Mouse (Mus musculus): Measurements from ENCODE around the gene H2-Ke6. TPM values are rescaled to one million over a fixed set of nuclear protein-coding genes. Genes with fewer than 3 reads are reported as not detected.
A peak's percentile ranks its signal among the peaks of the same experiment; 100 is the strongest.

H2-Ke6 gene
- total and polyA plus RNA-seq, 2 experiments from 2014 or later = 54.6 to 58.0 TPM

DNA sequence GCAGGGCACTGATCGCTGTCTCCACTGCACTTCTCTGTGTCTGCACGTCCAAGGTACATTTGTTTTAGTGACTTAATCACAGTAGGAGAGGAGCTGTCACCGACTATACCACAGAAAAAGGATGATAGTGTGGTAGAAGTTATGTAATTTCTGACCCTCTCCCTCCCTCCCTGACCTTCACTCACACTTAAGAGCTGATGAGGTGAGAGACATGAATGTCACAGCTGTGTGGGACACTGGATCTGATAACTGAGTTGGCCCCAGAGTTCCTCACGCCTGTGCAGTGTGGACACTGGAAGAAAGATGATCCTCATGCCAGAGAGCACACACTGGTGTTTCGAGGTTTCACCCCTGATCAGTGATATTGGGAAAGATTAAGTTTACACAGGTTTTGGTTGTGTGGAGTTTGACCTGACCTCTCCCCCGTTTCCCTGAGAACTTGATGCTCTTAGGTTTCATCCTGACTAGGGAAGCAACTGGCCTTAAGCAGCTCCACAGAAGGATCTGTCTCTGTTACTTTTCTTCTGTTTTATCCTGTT is 48.3 kb downstream of the H2-Ke6 start:
- Histone ChIP-seq H3K9me3 (ENCODE audit: low read length) (no peaks in the 10 kb centered on the region), H3K4me3 (ENCODE audit: low read depth, low read length) (no peak overlapping the region), H3K27ac (ENCODE audit: low read depth, low read length) (no peak overlapping the region), H3K4me1 (ENCODE audit: insufficient read depth) (0 out of 2 replicates have a peak, but pooled peaks cover 4% of the 10 kb centered on the region), H3K4me2 (ENCODE audit: low read depth) (no peak overlapping the region), H3K27me3 (ENCODE audit: insufficient read depth, low read length) (peaks cover 9% of the 10 kb centered on the region), H3K36me3 (ENCODE audit: insufficient read depth) (no peaks in the 10 kb centered on the region), H3K9ac (no peak overlapping the region)
- ATAC-seq (no peak), DNase-seq (no peak)
- no peak for TF ChIP-seq CTCF (IDR thresholded peaks at IDR 0.05; ENCODE audit: low read depth)
- WGBS = 80% methylated on average over 6 of the region's 6 CpGs

DNA sequence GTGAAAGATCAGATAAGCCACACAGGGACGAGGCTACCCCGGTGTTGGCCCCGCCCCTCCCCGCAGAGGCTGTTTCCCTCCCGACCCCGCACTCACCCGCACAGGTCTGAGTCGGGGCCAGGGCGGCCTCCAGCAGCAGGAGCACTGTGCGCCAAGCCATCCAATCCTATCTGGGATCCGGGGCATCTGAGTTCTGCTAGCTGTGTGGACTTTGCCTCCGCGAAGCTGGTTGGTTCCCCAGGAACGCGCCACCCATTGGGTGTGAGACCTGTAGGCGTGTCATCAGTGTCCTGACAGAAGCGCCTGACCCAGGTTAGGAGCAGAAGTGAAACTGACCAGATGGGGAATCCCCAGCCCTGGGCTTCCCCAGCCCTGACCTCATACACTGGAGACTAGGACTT is 49.2 kb downstream of the H2-Ke6 start:
- WGBS = 1% methylated on average over 17 of the region's 17 CpGs
- 0 out of 2 replicates have a peak overlapping the region, but pooled peaks have one; percentile 34 for H3K9ac ChIP-seq
- H3K4me1 ChIP-seq (ENCODE audit: insufficient read depth) = 0 out of 2 replicates have a peak, but pooled peaks cover 4% of the 10 kb centered on the region
- peak overlapping the region; percentile 57 for H3K4me2 ChIP-seq (ENCODE audit: low read depth)
- H3K36me3 ChIP-seq (ENCODE audit: insufficient read depth) = no peaks in the 10 kb centered on the region
- ATAC-seq (no peak), DNase-seq (no peak)
- TF ChIP-seq CTCF (IDR thresholded peaks at IDR 0.05; ENCODE audit: low read depth) = no peak
- H3K27me3 ChIP-seq (ENCODE audit: insufficient read depth, low read length) = peaks cover 9% of the 10 kb centered on the region
- H3K27ac ChIP-seq (ENCODE audit: low read depth, low read length) = no peak overlapping the region
- peak overlapping the region; percentile 37 for H3K4me3 ChIP-seq (ENCODE audit: low read depth, low read length)
- no peaks in the 10 kb centered on the region for H3K9me3 ChIP-seq (ENCODE audit: low read length)

DNA sequence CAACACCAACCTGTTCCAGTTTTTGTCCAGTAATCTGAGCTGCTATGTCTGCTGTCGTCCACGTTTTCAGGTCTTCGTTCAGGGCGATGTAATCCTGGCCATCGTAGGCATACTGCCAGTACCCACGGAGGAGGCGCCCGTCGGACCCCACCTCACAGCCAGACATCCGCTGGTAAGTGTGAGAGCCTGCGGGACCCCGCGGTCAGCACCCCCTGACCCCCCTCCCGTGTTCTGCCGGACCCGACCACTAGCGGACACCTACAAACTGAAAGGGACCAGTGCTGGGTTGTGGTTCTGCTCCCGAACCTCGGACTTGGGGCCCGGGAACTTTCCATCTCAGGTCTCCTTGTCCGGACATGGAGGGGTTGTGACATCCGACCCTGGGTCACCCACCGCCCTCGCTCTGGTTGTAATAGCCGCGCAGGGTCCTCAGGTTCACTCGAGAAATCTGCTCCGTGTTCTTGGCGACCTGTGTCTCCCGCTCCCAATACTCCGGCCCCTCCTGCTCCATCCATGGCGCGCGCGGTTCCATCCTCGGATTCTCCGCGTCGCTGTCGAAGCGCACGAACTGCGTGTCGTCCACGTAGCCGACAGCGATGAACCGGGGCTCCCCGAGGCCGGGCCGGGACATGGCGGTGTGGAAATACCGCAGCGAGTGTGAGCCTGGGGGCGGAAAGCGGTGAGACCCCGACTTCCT is 49.9 kb downstream of the H2-Ke6 start:
- Histone ChIP-seq H3K4me3 (ENCODE audit: low read depth, low read length) (peak overlapping the region; percentile 37), H3K27ac (ENCODE audit: low read depth, low read length) (no peak overlapping the region), H3K36me3 (ENCODE audit: insufficient read depth) (no peaks in the 10 kb centered on the region), H3K27me3 (ENCODE audit: insufficient read depth, low read length) (peaks cover 9% of the 10 kb centered on the region), H3K4me1 (ENCODE audit: insufficient read depth) (0 out of 2 replicates have a peak, but pooled peaks cover 4% of the 10 kb centered on the region), H3K9ac (0 out of 2 replicates have a peak overlapping the region, but pooled peaks have one; percentile 34), H3K4me2 (ENCODE audit: low read depth) (peak overlapping the region; percentile 57), H3K9me3 (ENCODE audit: low read length) (no peaks in the 10 kb centered on the region)
- TF ChIP-seq CTCF (IDR thresholded peaks at IDR 0.05; ENCODE audit: low read depth) = no peak
- DNase-seq = no peak
- no peak for ATAC-seq
- WGBS = 4% methylated on average over 57 of the region's 57 CpGs

MicroRNA genes within 50 kb of the gene (microRNA counts, 519-probe panel; counts per million panel counts)
- microRNA mmu-miR-219 = 3,592 counts per million, percentile 36 among the panel's probes with 10 or more counts

Small RNA genes within 50 kb of the gene (microRNA-seq; reads per million reads assigned to microRNA genes)
- gene Mir219a-1 (0 reads per million in 2 experiments), gene Mir219c (0 reads per million in 2 experiments)

Other genes with a start within 250 kb of the H2-Ke6 start
Only the 30 nearest of the 33 such genes appear.
- gene Rps28, start 203.5 kb downstream of the H2-Ke6 start, total RNA-seq (2014; rRNA removed) = 589 and 1,055 TPM in 2 replicates
- 603 and 823 TPM in 2 replicates for gene Rps28, start 203.5 kb downstream of the H2-Ke6 start, polyA plus RNA-seq (2015; fragmentation: Nextera tagmentation; extraction: Ambion mirVana)
- gene Ndufa7, start 203.5 kb downstream of the H2-Ke6 start, total RNA-seq (2014; rRNA removed) = 258 and 291 TPM in 2 replicates
- 529 and 626 TPM in 2 replicates for gene Ndufa7, start 203.5 kb downstream of the H2-Ke6 start, polyA plus RNA-seq (2015; fragmentation: Nextera tagmentation; extraction: Ambion mirVana)
- gene Cd320, start 185.0 kb downstream of the H2-Ke6 start, total RNA-seq (2014; rRNA removed) = 17.2 and 27.5 TPM in 2 replicates
- 50.3 and 53.6 TPM in 2 replicates for gene Cd320, start 185.0 kb downstream of the H2-Ke6 start, polyA plus RNA-seq (2015; fragmentation: Nextera tagmentation; extraction: Ambion mirVana)
- not detected in 2 replicates for gene Gm7029, start 154.2 kb downstream of the H2-Ke6 start, total RNA-seq (2014; rRNA removed)
- not detected in 2 replicates for gene Gm7029, start 154.2 kb downstream of the H2-Ke6 start, polyA plus RNA-seq (2015; fragmentation: Nextera tagmentation; extraction: Ambion mirVana)
- gene Kifc1, start 137.4 kb downstream of the H2-Ke6 start, total RNA-seq (2014; rRNA removed) = 4.3 and 4.7 TPM in 2 replicates
- 1.3 and 1.4 TPM in 2 replicates for gene Kifc1, start 137.4 kb downstream of the H2-Ke6 start, polyA plus RNA-seq (2015; fragmentation: Nextera tagmentation; extraction: Ambion mirVana)
- gene Platr17, start 122.9 kb downstream of the H2-Ke6 start, total RNA-seq (2014; rRNA removed) = not detected in 2 replicates
- gene Platr17, start 122.9 kb downstream of the H2-Ke6 start, polyA plus RNA-seq (2015; fragmentation: Nextera tagmentation; extraction: Ambion mirVana) = 1.9 and 2.0 TPM in 2 replicates
- gene Daxx, start 118.6 kb downstream of the H2-Ke6 start, total RNA-seq (2014; rRNA removed) = 70.4 and 77.1 TPM in 2 replicates
- gene Daxx, start 118.6 kb downstream of the H2-Ke6 start, polyA plus RNA-seq (2015; fragmentation: Nextera tagmentation; extraction: Ambion mirVana) = 41.5 and 45.2 TPM in 2 replicates
- 27.2 and 36.0 TPM in 2 replicates for gene Tapbp, start 112.2 kb downstream of the H2-Ke6 start, total RNA-seq (2014; rRNA removed)
- 25.0 and 26.2 TPM in 2 replicates for gene Tapbp, start 112.2 kb downstream of the H2-Ke6 start, polyA plus RNA-seq (2015; fragmentation: Nextera tagmentation; extraction: Ambion mirVana)
- 34.4 and 44.0 TPM in 2 replicates for gene Zbtb22, start 112.2 kb downstream of the H2-Ke6 start, total RNA-seq (2014; rRNA removed)
- gene Zbtb22, start 112.2 kb downstream of the H2-Ke6 start, polyA plus RNA-seq (2015; fragmentation: Nextera tagmentation; extraction: Ambion mirVana) = 20.4 and 22.3 TPM in 2 replicates
- 75.7 and 76.3 TPM in 2 replicates for gene Rgl2, start 98.5 kb downstream of the H2-Ke6 start, total RNA-seq (2014; rRNA removed)
- gene Rgl2, start 98.5 kb downstream of the H2-Ke6 start, polyA plus RNA-seq (2015; fragmentation: Nextera tagmentation; extraction: Ambion mirVana) = 24.1 and 27.1 TPM in 2 replicates
- gene Pfdn6, start 87.7 kb downstream of the H2-Ke6 start, total RNA-seq (2014; rRNA removed) = 57.0 and 78.4 TPM in 2 replicates
- 173 and 185 TPM in 2 replicates for gene Pfdn6, start 87.7 kb downstream of the H2-Ke6 start, polyA plus RNA-seq (2015; fragmentation: Nextera tagmentation; extraction: Ambion mirVana)
- gene Wdr46, start 87.4 kb downstream of the H2-Ke6 start, total RNA-seq (2014; rRNA removed) = 18.9 and 21.9 TPM in 2 replicates
- 15.9 and 23.2 TPM in 2 replicates for gene Wdr46, start 87.4 kb downstream of the H2-Ke6 start, polyA plus RNA-seq (2015; fragmentation: Nextera tagmentation; extraction: Ambion mirVana)
- gene B3galt4, start 76.6 kb downstream of the H2-Ke6 start, total RNA-seq (2014; rRNA removed) = 11.5 and 11.7 TPM in 2 replicates
- gene B3galt4, start 76.6 kb downstream of the H2-Ke6 start, polyA plus RNA-seq (2015; fragmentation: Nextera tagmentation; extraction: Ambion mirVana) = 8.3 and 9.8 TPM in 2 replicates
- 46.2 and 46.8 TPM in 2 replicates for gene Vps52, start 72.2 kb downstream of the H2-Ke6 start, total RNA-seq (2014; rRNA removed)
- 59.6 and 66.1 TPM in 2 replicates for gene Vps52, start 72.2 kb downstream of the H2-Ke6 start, polyA plus RNA-seq (2015; fragmentation: Nextera tagmentation; extraction: Ambion mirVana)
- gene Rps18, start 72.1 kb downstream of the H2-Ke6 start, total RNA-seq (2014; rRNA removed) = 1,357 and 2,159 TPM in 2 replicates
- 876 and 1,153 TPM in 2 replicates for gene Rps18, start 72.1 kb downstream of the H2-Ke6 start, polyA plus RNA-seq (2015; fragmentation: Nextera tagmentation; extraction: Ambion mirVana)
- gene H2-K1, start 27.7 kb downstream of the H2-Ke6 start, total RNA-seq (2014; rRNA removed) = 14.3 and 21.9 TPM in 2 replicates
- 17.3 and 21.2 TPM in 2 replicates for gene H2-K1, start 27.7 kb downstream of the H2-Ke6 start, polyA plus RNA-seq (2015; fragmentation: Nextera tagmentation; extraction: Ambion mirVana)
- 20.7 and 21.4 TPM in 2 replicates for gene Ring1, start 3.4 kb downstream of the H2-Ke6 start, total RNA-seq (2014; rRNA removed)
- gene Ring1, start 3.4 kb downstream of the H2-Ke6 start, polyA plus RNA-seq (2015; fragmentation: Nextera tagmentation; extraction: Ambion mirVana) = 15.7 and 19.0 TPM in 2 replicates
- 126 and 161 TPM in 2 replicates for gene Slc39a7, start 3.6 kb upstream of the H2-Ke6 start, total RNA-seq (2014; rRNA removed)
- gene Slc39a7, start 3.6 kb upstream of the H2-Ke6 start, polyA plus RNA-seq (2015; fragmentation: Nextera tagmentation; extraction: Ambion mirVana) = 124 and 138 TPM in 2 replicates
- gene Rxrb, start 3.8 kb upstream of the H2-Ke6 start, total RNA-seq (2014; rRNA removed) = 56.2 and 60.8 TPM in 2 replicates
- 58.1 and 58.4 TPM in 2 replicates for gene Rxrb, start 3.8 kb upstream of the H2-Ke6 start, polyA plus RNA-seq (2015; fragmentation: Nextera tagmentation; extraction: Ambion mirVana)
- gene Col11a2, start 11.4 kb upstream of the H2-Ke6 start, total RNA-seq (2014; rRNA removed) = 10.2 and 28.0 TPM in 2 replicates
- 1.2 and 2.1 TPM in 2 replicates for gene Col11a2, start 11.4 kb upstream of the H2-Ke6 start, polyA plus RNA-seq (2015; fragmentation: Nextera tagmentation; extraction: Ambion mirVana)
- not detected in 2 replicates for gene H2-Oa, start 64.3 kb upstream of the H2-Ke6 start, total RNA-seq (2014; rRNA removed)
- 0.13 TPM in 1 of 2 replicates, not detected in the other for gene H2-Oa, start 64.3 kb upstream of the H2-Ke6 start, polyA plus RNA-seq (2015; fragmentation: Nextera tagmentation; extraction: Ambion mirVana)
- gene H2-DMa, start 91.5 kb upstream of the H2-Ke6 start, total RNA-seq (2014; rRNA removed) = 21.5 and 25.7 TPM in 2 replicates
- gene H2-DMa, start 91.5 kb upstream of the H2-Ke6 start, polyA plus RNA-seq (2015; fragmentation: Nextera tagmentation; extraction: Ambion mirVana) = 19.2 and 23.5 TPM in 2 replicates
- 191 and 219 TPM in 2 replicates for gene Brd2, start 94.6 kb upstream of the H2-Ke6 start, total RNA-seq (2014; rRNA removed)
- gene Brd2, start 94.6 kb upstream of the H2-Ke6 start, polyA plus RNA-seq (2015; fragmentation: Nextera tagmentation; extraction: Ambion mirVana) = 122 and 129 TPM in 2 replicates
- 2.2 and 2.4 TPM in 2 replicates for gene H2-DMb2, start 115.2 kb upstream of the H2-Ke6 start, total RNA-seq (2014; rRNA removed)
- 0.72 and 1.0 TPM in 2 replicates for gene H2-DMb2, start 115.2 kb upstream of the H2-Ke6 start, polyA plus RNA-seq (2015; fragmentation: Nextera tagmentation; extraction: Ambion mirVana)
- gene H2-DMb1, start 125.0 kb upstream of the H2-Ke6 start, total RNA-seq (2014; rRNA removed) = 0.62 and 2.8 TPM in 2 replicates
- 1.5 and 1.7 TPM in 2 replicates for gene H2-DMb1, start 125.0 kb upstream of the H2-Ke6 start, polyA plus RNA-seq (2015; fragmentation: Nextera tagmentation; extraction: Ambion mirVana)
- gene Tap1, start 159.5 kb upstream of the H2-Ke6 start, total RNA-seq (2014; rRNA removed) = 5.2 and 7.5 TPM in 2 replicates
- 4.6 and 5.0 TPM in 2 replicates for gene Tap1, start 159.5 kb upstream of the H2-Ke6 start, polyA plus RNA-seq (2015; fragmentation: Nextera tagmentation; extraction: Ambion mirVana)
- 1.2 and 1.9 TPM in 2 replicates for gene Psmb9, start 159.7 kb upstream of the H2-Ke6 start, total RNA-seq (2014; rRNA removed)
- 2.0 and 2.3 TPM in 2 replicates for gene Psmb9, start 159.7 kb upstream of the H2-Ke6 start, polyA plus RNA-seq (2015; fragmentation: Nextera tagmentation; extraction: Ambion mirVana)
- gene Psmb8, start 169.7 kb upstream of the H2-Ke6 start, total RNA-seq (2014; rRNA removed) = 1.5 and 2.9 TPM in 2 replicates
- gene Psmb8, start 169.7 kb upstream of the H2-Ke6 start, polyA plus RNA-seq (2015; fragmentation: Nextera tagmentation; extraction: Ambion mirVana) = 4.8 and 7.2 TPM in 2 replicates
- gene Tap2, start 175.5 kb upstream of the H2-Ke6 start, total RNA-seq (2014; rRNA removed) = 1.3 and 1.9 TPM in 2 replicates
- 3.2 and 3.8 TPM in 2 replicates for gene Tap2, start 175.5 kb upstream of the H2-Ke6 start, polyA plus RNA-seq (2015; fragmentation: Nextera tagmentation; extraction: Ambion mirVana)
- 0.10 TPM in 1 of 2 replicates, not detected in the other for gene H2-Ob, start 210.8 kb upstream of the H2-Ke6 start, total RNA-seq (2014; rRNA removed)
- gene H2-Ob, start 210.8 kb upstream of the H2-Ke6 start, polyA plus RNA-seq (2015; fragmentation: Nextera tagmentation; extraction: Ambion mirVana) = 0.33 and 0.36 TPM in 2 replicates

Measured in forebrain, postnatal 0 days (tissue).